Mouse (Mus musculus) forebrain, embryonic 13.5 days (tissue): ENCODE results near the gene Olfr1032. TPM values are rescaled to one million over a fixed set of nuclear protein-coding genes. Genes with fewer than 3 reads are reported as not detected.
"Not testable (repeated sequence)": the region's sequence is repeated elsewhere in the genome, so short reads cannot be mapped to it uniquely, and the experiment has no call there.

Experiments
- ATAC-seq: fragments of 200-750 bp; cut with Nextera tagmentation; 2 replicates; pipeline ENCODE4 v1.8.0; 2017
- H3K27ac ChIP-seq: fragments of 300-500 bp; sonication (generic); 2 replicates; pipeline ENCODE4 v1.5.1; 2015; ENCODE audit warnings: inconsistent platforms, mild to moderate bottlenecking, moderate library complexity
- H3K27me3 ChIP-seq: fragments of 300-500 bp; sonication (generic); 2 replicates; pipeline ENCODE4 v1.6.1; 2015; ENCODE audit warnings: mild to moderate bottlenecking, inconsistent platforms
- H3K36me3 ChIP-seq: fragments of 300-500 bp; sonication (generic); 2 replicates; pipeline ENCODE4 v1.6.1; 2015; ENCODE audit warnings: mild to moderate bottlenecking, inconsistent platforms; ENCODE audit not compliant: poor library complexity, severe bottlenecking
- H3K4me1 ChIP-seq: fragments of 300-500 bp; sonication (generic); 2 replicates; pipeline ENCODE4 v1.6.1; 2015; ENCODE audit warnings: inconsistent platforms
- H3K4me2 ChIP-seq: fragments of 300-500 bp; sonication (generic); 2 replicates; pipeline ENCODE4 v1.6.1; 2015; ENCODE audit warnings: inconsistent platforms, mild to moderate bottlenecking, moderate library complexity
- H3K4me3 ChIP-seq: fragments of 300-500 bp; sonication (generic); 2 replicates; pipeline ENCODE4 v1.5.1; 2015; ENCODE audit warnings: mild to moderate bottlenecking, inconsistent platforms
- H3K9ac ChIP-seq: fragments of 300-500 bp; sonication (generic); 2 replicates; pipeline ENCODE4 v1.6.1; 2015; ENCODE audit warnings: mild to moderate bottlenecking, inconsistent platforms
- H3K9me3 ChIP-seq: fragments of 300-500 bp; sonication (generic); replicated peaks from 2 replicates; pipeline ENCODE4 v1.6.1; 2016; ENCODE audit warnings: inconsistent platforms
- WGBS: fragments of 180-500 bp; shearing (Covaris S2); methylation state at CpG from one replicate; pipeline ENCODE4 v1.1.7; 2015; 5-methylcytosine and 5-hydroxymethylcytosine counted together
- polyA plus RNA-seq: library from polyadenylated mRNA; unstranded; fragments of >200 nt; fragmentation: Nextera tagmentation; extraction: Ambion mirVana; gene quantifications from 2 replicates; pipeline ENCODE4 v1.2.1, GENCODE M21; 2015

Gene Olfr1032
- polyA plus RNA-seq = not detected in 2 replicates

DNA sequence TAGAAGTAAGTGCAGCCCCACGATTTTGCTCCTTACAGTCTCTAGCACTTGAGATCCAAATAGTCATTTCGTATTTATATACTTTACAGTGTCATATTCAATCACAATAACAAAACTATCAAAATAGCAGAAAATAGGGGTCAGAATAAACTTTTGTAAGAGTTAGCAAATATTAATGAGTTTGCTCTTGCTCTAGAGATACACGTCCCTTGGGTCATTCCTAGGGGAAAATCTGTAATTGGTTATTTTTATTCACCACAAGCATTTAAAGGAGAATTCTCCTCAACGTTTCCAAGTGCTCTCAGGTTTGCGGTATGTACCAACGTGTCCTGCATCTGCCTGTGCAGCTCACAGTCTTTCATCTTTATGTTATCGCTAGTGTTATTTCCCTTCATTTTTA is at the start of gene Olfr1032:
Gene Olfr1032, plus strand, starts transcription at position 301 of the 400 bp plus-strand sequence.
- Histone ChIP-seq H3K4me1 (no peaks in the 10 kb centered on the region), H3K9me3 (no peaks in the 10 kb centered on the region), H3K36me3 (no peaks in the 10 kb centered on the region), H3K9ac (no peak within 1 kb of the TSS), H3K27ac (no peak within 1 kb of the TSS), H3K4me3 (no peak within 1 kb of the TSS), H3K27me3 (no peaks in the 10 kb centered on the region), H3K4me2 (no peak within 1 kb of the TSS)
- no peak for ATAC-seq
- WGBS = 88% methylated on average over 7 of the region's 7 CpGs

DNA sequence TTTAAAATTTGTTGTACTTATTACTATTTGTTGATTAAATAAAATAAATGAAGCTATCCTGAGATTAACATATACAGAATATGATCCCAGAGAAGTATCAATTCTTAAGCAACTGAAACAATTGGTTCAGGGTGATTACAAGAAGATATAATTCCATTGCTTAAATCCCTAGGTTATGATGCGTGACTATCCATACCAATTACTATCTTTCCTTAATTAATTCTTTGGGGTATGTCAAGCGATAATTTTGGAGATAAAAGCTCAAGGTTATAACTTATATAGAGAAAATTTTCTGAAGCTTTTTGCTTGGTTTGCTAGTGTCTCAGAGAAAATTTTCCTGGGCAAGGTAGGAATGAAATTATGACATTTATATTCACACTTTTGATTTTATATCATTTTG is 31.7 kb upstream of the Olfr1032 start, which contains the start of gene Olfr1029:
Gene Olfr1029, plus strand, starts transcription at position 301 of the 400 bp plus-strand sequence.
- Histone ChIP-seq H3K4me3 (no peak within 1 kb of the TSS), H3K9me3 (no peaks in the 10 kb centered on the region), H3K27me3 (no peaks in the 10 kb centered on the region), H3K36me3 (no peaks in the 10 kb centered on the region), H3K4me2 (no peak within 1 kb of the TSS), H3K27ac (no peak within 1 kb of the TSS), H3K4me1 (no peaks in the 10 kb centered on the region), H3K9ac (no peak within 1 kb of the TSS)
- ATAC-seq = no peak
- 87% methylated on average over 2 of the region's 2 CpGs for WGBS

DNA sequence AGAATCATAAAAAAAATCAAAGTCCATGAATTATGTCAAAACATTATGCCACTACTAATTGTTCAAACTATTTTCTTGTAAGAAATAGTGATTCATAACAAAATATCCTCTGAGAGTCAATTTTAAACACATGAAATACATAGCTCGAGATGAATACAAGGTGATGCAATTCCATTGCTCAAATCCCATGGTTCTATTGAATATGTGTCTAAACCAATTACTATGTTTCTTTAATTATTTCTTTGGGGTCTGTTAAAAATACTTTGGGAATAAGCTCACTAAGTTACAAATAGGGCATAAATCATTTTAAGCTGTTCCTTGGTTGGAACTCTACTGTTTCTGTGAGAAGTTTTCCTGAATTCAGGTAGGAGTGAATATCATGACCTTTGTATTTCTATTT is 26.4 kb upstream of the Olfr1032 start, which contains the start of gene Olfr1030:
Gene Olfr1030, plus strand, starts transcription at position 301 of the 400 bp plus-strand sequence.
- WGBS = 83% methylated on average over 1 of the region's 1 CpGs
- H3K36me3 ChIP-seq = no peaks in the 10 kb centered on the region
- H3K4me3 ChIP-seq = no peak within 1 kb of the TSS
- no peak within 1 kb of the TSS for H3K4me2 ChIP-seq
- H3K4me1 ChIP-seq = no peaks in the 10 kb centered on the region
- H3K27me3 ChIP-seq = no peaks in the 10 kb centered on the region
- no peak within 1 kb of the TSS for H3K27ac ChIP-seq
- no peak for ATAC-seq
- H3K9me3 ChIP-seq = no peaks in the 10 kb centered on the region
- no peak within 1 kb of the TSS for H3K9ac ChIP-seq

DNA sequence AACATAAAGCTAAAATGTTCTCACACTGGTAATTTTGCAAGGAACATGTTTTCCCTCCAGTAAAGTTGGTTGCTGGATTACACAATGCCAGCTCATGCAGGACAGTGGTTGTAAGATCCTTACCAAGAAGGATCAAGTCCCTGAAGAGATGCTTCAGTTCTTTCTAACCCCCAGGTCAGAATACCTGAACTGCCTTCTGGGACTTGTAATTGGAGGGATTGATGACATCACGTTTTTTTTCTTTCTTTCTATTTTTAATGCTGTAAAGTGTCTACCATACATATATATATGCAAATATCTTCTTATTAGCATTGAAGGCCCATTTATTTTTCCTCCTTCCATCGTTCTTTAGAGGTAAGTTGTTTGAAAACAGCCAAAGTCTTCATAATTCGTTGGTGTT is 15.3 kb upstream of the Olfr1032 start, which contains the start of gene Olfr1031:
Gene Olfr1031, plus strand, starts transcription at position 301 of the 400 bp plus-strand sequence.
- Histone ChIP-seq H3K4me1 (no peaks in the 10 kb centered on the region), H3K9me3 (no peaks in the 10 kb centered on the region), H3K36me3 (no peaks in the 10 kb centered on the region), H3K27ac (no peak within 1 kb of the TSS), H3K4me2 (no peak within 1 kb of the TSS), H3K9ac (no peak within 1 kb of the TSS), H3K27me3 (no peaks in the 10 kb centered on the region), H3K4me3 (no peak within 1 kb of the TSS)
- no peak for ATAC-seq
- 59% methylated on average over 3 of the region's 3 CpGs for WGBS

DNA sequence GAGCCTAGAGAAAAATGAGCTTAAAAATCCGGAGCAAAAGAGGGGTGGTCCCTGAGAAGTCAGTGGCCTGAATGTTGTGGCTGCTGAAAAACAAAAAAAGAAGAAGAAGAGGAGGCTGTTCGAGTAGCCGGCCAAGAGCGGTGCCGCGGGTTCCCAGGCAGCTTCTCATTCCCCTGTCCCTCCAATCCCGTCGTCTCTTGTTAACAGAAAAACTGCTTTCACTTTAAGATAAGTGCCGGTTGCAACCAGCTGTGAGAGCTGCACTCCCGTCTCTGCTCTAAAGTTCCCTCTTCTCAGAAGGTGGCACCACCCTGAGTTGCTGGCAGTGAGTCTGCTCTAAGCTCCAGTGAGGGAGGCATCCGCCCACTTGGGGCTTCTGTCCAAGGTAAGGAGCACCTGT is 15.1 kb downstream of the Olfr1032 start, which contains the start of gene Olfr1033:
Gene Olfr1033, plus strand, starts transcription at position 228 of the 400 bp plus-strand sequence.
- Histone ChIP-seq H3K4me3 (peak within 1 kb of the TSS; percentile 33), H3K9ac (peak within 1 kb of the TSS; percentile 40; the same call in 1 of the 2 replicates), H3K4me2 (peak within 1 kb of the TSS; percentile 55)
- not testable (repeated sequence) for H3K9me3 ChIP-seq, H3K27me3 ChIP-seq, ATAC-seq, H3K27ac ChIP-seq, H3K4me1 ChIP-seq, H3K36me3 ChIP-seq
- WGBS = 3% methylated on average over 11 of the region's 11 CpGs

DNA sequence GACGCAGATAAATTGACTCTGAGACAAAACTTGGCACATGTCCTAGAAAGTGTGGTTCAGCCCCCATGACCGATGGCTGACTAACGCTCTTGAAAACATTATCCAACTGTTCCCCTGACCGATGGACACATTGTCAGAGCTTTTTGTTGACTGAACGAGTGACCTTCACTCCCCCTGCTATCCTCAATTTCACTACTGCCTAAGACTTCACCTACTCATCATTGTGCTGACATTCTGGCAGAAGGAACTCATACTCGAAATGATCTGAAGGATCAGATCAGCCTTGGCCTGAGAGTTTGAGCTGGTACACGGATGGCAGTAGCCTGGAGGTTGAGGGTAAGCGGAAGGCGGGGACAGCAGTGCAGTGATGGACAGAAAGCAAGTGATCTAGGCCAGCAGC is 16.2 kb downstream of the Olfr1032 start:
- not testable (repeated sequence) for H3K4me2 ChIP-seq, ATAC-seq
- 85% methylated on average over 6 of the region's 9 CpGs for WGBS

DNA sequence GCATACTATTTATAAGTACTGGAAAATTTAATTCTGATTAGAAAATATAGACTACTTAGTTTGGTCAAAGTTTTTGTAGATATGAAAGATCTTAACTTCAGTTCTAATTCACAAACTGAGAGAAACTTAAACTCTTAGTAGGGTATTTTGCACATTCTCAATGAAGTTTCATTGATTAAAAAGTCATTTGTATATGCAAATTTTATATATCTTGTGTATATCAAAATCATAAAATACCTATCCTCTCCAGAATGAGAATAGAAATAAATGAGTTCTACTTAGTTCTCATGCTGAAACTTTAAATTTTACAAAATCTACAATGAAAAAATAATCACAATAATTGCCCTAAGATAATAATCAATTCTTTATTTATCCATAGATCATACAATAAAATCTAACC is 40.2 kb downstream of the Olfr1032 start, which contains the start of gene Olfr1034:
Gene Olfr1034, plus strand, starts transcription at position 301 of the 400 bp plus-strand sequence.
- Histone ChIP-seq H3K9ac (no peak within 1 kb of the TSS), H3K36me3 (no peaks in the 10 kb centered on the region), H3K9me3 (no peaks in the 10 kb centered on the region), H3K4me2 (no peak within 1 kb of the TSS), H3K27ac (no peak within 1 kb of the TSS), H3K27me3 (no peaks in the 10 kb centered on the region), H3K4me1 (no peaks in the 10 kb centered on the region), H3K4me3 (no peak within 1 kb of the TSS)
- ATAC-seq = no peak

More for the DNA sequence above, 16.2 kb downstream of the Olfr1032 start:
- H3K27me3 ChIP-seq, H3K27ac ChIP-seq, H3K9me3 ChIP-seq, H3K9ac ChIP-seq, H3K4me1 ChIP-seq, H3K36me3 ChIP-seq, H3K4me3 ChIP-seq: not testable (repeated sequence)

DNA sequence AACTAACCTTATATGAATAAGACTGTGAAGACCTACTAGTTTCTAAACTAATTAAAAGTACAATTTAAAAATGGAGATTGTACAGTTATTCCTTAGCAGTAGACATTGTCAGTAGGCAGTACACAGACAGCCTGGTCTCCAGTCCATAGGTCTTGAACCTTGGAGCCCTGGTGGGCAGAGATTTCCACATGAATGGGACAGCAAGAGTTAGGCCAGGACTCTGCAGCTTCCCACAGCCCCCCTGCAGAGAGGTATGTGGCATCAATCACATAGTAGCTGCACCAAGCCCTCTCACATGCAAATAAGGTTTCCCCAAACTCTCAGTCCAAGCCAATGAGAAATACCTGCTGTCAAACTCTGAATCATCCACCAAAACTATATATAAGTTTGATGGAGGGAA is 45.4 kb downstream of the Olfr1032 start:
- not testable (repeated sequence) for ATAC-seq, H3K9me3 ChIP-seq

More for the DNA sequence above, 45.4 kb downstream of the Olfr1032 start:
- H3K4me3 ChIP-seq, H3K36me3 ChIP-seq, H3K4me2 ChIP-seq, H3K27me3 ChIP-seq, H3K27ac ChIP-seq, H3K4me1 ChIP-seq, H3K9ac ChIP-seq: not testable (repeated sequence)

Other genes starting within 250 kb of the Olfr1032 start
- gene Olfr1012, start 242.8 kb upstream of the Olfr1032 start, polyA plus RNA-seq = not detected in 2 replicates
- not detected in 2 replicates for gene Olfr1013, start 238.4 kb upstream of the Olfr1032 start, polyA plus RNA-seq
- not detected in 2 replicates for gene Olfr1014, start 232.8 kb upstream of the Olfr1032 start, polyA plus RNA-seq
- not detected in 2 replicates for gene Olfr1015, start 223.5 kb upstream of the Olfr1032 start, polyA plus RNA-seq
- gene Olfr1016, start 203.0 kb upstream of the Olfr1032 start, polyA plus RNA-seq = not detected in 2 replicates
- not detected in 2 replicates for gene Olfr1018, start 187.1 kb upstream of the Olfr1032 start, polyA plus RNA-seq
- gene Olfr1019, start 160.1 kb upstream of the Olfr1032 start, polyA plus RNA-seq = not detected in 2 replicates
- not detected in 2 replicates for gene Olfr1020, start 158.5 kb upstream of the Olfr1032 start, polyA plus RNA-seq
- gene Olfr1022, start 136.9 kb upstream of the Olfr1032 start, polyA plus RNA-seq = not detected in 2 replicates
- not detected in 2 replicates for gene Olfr1023, start 119.9 kb upstream of the Olfr1032 start, polyA plus RNA-seq
- not detected in 2 replicates for gene Olfr1024, start 100.5 kb upstream of the Olfr1032 start, polyA plus RNA-seq
- gene Olfr1025-ps1, start 90.3 kb upstream of the Olfr1032 start, polyA plus RNA-seq = not detected in 2 replicates
- gene Olfr1026, start 84.0 kb upstream of the Olfr1032 start, polyA plus RNA-seq = not detected in 2 replicates
- not detected in 2 replicates for gene Olfr1028, start 55.1 kb upstream of the Olfr1032 start, polyA plus RNA-seq
- gene Olfr1029, start 31.6 kb upstream of the Olfr1032 start, polyA plus RNA-seq = not detected in 2 replicates
- not detected in 2 replicates for gene Olfr1030, start 26.3 kb upstream of the Olfr1032 start, polyA plus RNA-seq
- gene Olfr1031, start 15.2 kb upstream of the Olfr1032 start, polyA plus RNA-seq = not detected in 2 replicates
- not detected in 2 replicates for gene Olfr1033, start 15.1 kb downstream of the Olfr1032 start, polyA plus RNA-seq
- not detected in 2 replicates for gene Olfr1034, start 40.3 kb downstream of the Olfr1032 start, polyA plus RNA-seq
- not detected in 2 replicates for gene Olfr1036, start 68.5 kb downstream of the Olfr1032 start, polyA plus RNA-seq
- not detected in 2 replicates for gene Olfr1037, start 81.8 kb downstream of the Olfr1032 start, polyA plus RNA-seq
- not detected in 2 replicates for gene Olfr1039, start 130.4 kb downstream of the Olfr1032 start, polyA plus RNA-seq
- not detected in 2 replicates for gene Olfr1040, start 141.2 kb downstream of the Olfr1032 start, polyA plus RNA-seq
- not detected in 2 replicates for gene Olfr1042, start 156.3 kb downstream of the Olfr1032 start, polyA plus RNA-seq
- gene Olfr1043, start 162.0 kb downstream of the Olfr1032 start, polyA plus RNA-seq = not detected in 2 replicates
- not detected in 2 replicates for gene Olfr1044, start 172.3 kb downstream of the Olfr1032 start, polyA plus RNA-seq
- not detected in 2 replicates for gene Olfr52, start 180.1 kb downstream of the Olfr1032 start, polyA plus RNA-seq
- gene Olfr1045, start 197.5 kb downstream of the Olfr1032 start, polyA plus RNA-seq = not detected in 2 replicates
- gene Olfr1046, start 213.8 kb downstream of the Olfr1032 start, polyA plus RNA-seq = not detected in 2 replicates
- gene Olfr1047, start 225.9 kb downstream of the Olfr1032 start, polyA plus RNA-seq = not detected in 2 replicates
- not detected in 2 replicates for gene Olfr1048, start 234.7 kb downstream of the Olfr1032 start, polyA plus RNA-seq